Mouse (Mus musculus): ENCODE measurements around the gene Orm2.
A peak's percentile ranks its signal among the peaks of the same experiment; 100 is the strongest.

Gene Orm2

GRCm38 (mm10) chr4:63404205-63404604 is 42.0 kb downstream of the Orm2 start:
- DNase-seq (ENCODE audit: inconsistent age in 2 of 2, low spot score in 1 of 2), result peak in 1 of 2 experiments; percentile 50

GRCm38 (mm10) chr4:63405051-63405450 is 42.8 kb downstream of the Orm2 start:
- no peak for DNase-seq (ENCODE audit: inconsistent age in 2 of 2, low spot score in 1 of 2)

- no peak for DNase-seq (ENCODE audit: inconsistent age in 2 of 2, low spot score in 1 of 2)
Measured at GRCm38 (mm10) chr4:63405683-63406082, 43.4 kb downstream of the Orm2 start.

- no peak for DNase-seq (ENCODE audit: inconsistent age in 2 of 2, low spot score in 1 of 2)
Measured at GRCm38 (mm10) chr4:63408247-63408646, 46.0 kb downstream of the Orm2 start.

GRCm38 (mm10) chr4:63408649-63409048 is 46.4 kb downstream of the Orm2 start:
- DNase-seq (ENCODE audit: inconsistent age in 2 of 2, low spot score in 1 of 2), result peak; percentile 63 to 83

GRCm38 (mm10) chr4:63409317-63409907 is 47.2 kb downstream of the Orm2 start:
- peak in 1 of 2 experiments; percentile 65 for DNase-seq (ENCODE audit: inconsistent age in 2 of 2, low spot score in 1 of 2)

GRCm38 (mm10) chr4:63409908-63410582 is 47.8 kb downstream of the Orm2 start:
- no peak for DNase-seq (ENCODE audit: inconsistent age in 2 of 2, low spot score in 1 of 2)

GRCm38 (mm10) chr4:63410583-63410934 is 48.3 kb downstream of the Orm2 start:
- DNase-seq (ENCODE audit: inconsistent age in 2 of 2, low spot score in 1 of 2), result peak; percentile 95 to 98

GRCm38 (mm10) chr4:63411222-63411621 is 49.0 kb downstream of the Orm2 start:
- no peak for DNase-seq (ENCODE audit: inconsistent age in 2 of 2, low spot score in 1 of 2)

GRCm38 (mm10) chr4:63414951-63415350 is 52.7 kb downstream of the Orm2 start:
- DNase-seq (ENCODE audit: inconsistent age in 2 of 2, low spot score in 1 of 2), result no peak
